Mouse (Mus musculus): Measurements from ENCODE around the gene AC124108.1. TPM values are rescaled to one million over a fixed set of nuclear protein-coding genes. Genes with fewer than 3 reads are reported as not detected.

The AC124108.1 gene
- total RNA-seq, 2 experiments from 2014 or later = 0.07 TPM; not detected in 1

- no peak for DNase-seq
Observed at GRCm38 (mm10) chr1:132246137-132246536, 54.9 kb downstream of the AC124108.1 start.

GRCm38 (mm10) chr1:132246641-132247040 is 55.4 kb downstream of the AC124108.1 start:
- DNase-seq = no peak

GRCm38 (mm10) chr1:132254467-132254866 is 63.2 kb downstream of the AC124108.1 start:
- no peak for DNase-seq

Small RNA genes lying within 50 kb of the gene (microRNA-seq; reads per million reads assigned to microRNA genes)
- 5.5 reads per million, percentile 15 among the genes with 10 or more reads in this experiment for gene Mir135b

Other genes with a start within 250 kb of the AC124108.1 start
- 10 to 100 TPM; 15.2 to 31.5 TPM for gene Slc45a3, start 228.5 kb upstream of the AC124108.1 start, total RNA-seq (2021)
- gene Elk4, start 183.8 kb upstream of the AC124108.1 start, total RNA-seq (2021) = 100 to 1,000 TPM; 103 to 108 TPM
- gene Mfsd4a, start 123.4 kb upstream of the AC124108.1 start, total RNA-seq (2021) = 10 to 100 TPM; 10.1 to 30.4 TPM
- gene Cdk18, start 51.8 kb upstream of the AC124108.1 start, total RNA-seq (2021) = 10 to 100 TPM; 14.2 to 21.2 TPM
- under 1 TPM; 0.33 TPM for gene Lemd1, start within 50 bp of the AC124108.1 start, total RNA-seq (2021)
- gene Gm10188, start 38.3 kb downstream of the AC124108.1 start, total RNA-seq (2021) = not detected
- 100 to 1,000 TPM; 155 to 161 TPM for gene Klhdc8a, start 107.2 kb downstream of the AC124108.1 start, total RNA-seq (2021)
- 1 to 10 TPM; 2.8 to 4.9 TPM for gene Nuak2, start 124.7 kb downstream of the AC124108.1 start, total RNA-seq (2021)
- 1 to 10 TPM; 6.1 to 9.7 TPM for gene Tmcc2, start 199.8 kb downstream of the AC124108.1 start, total RNA-seq (2021)
- 10 to 100 TPM; 22.5 to 23.1 TPM for gene Dstyk, start 226.1 kb downstream of the AC124108.1 start, total RNA-seq (2021)

Measured in adrenal gland, postnatal 36 days (tissue).